Mouse (Mus musculus): ENCODE measurements around the gene Lrrc3c. TPM values are rescaled to one million over a fixed set of nuclear protein-coding genes. Genes with fewer than 3 reads are reported as not detected.

Lrrc3c gene
- polyA plus RNA-seq, 1 experiment from 2014 or later: not detected

DNA sequence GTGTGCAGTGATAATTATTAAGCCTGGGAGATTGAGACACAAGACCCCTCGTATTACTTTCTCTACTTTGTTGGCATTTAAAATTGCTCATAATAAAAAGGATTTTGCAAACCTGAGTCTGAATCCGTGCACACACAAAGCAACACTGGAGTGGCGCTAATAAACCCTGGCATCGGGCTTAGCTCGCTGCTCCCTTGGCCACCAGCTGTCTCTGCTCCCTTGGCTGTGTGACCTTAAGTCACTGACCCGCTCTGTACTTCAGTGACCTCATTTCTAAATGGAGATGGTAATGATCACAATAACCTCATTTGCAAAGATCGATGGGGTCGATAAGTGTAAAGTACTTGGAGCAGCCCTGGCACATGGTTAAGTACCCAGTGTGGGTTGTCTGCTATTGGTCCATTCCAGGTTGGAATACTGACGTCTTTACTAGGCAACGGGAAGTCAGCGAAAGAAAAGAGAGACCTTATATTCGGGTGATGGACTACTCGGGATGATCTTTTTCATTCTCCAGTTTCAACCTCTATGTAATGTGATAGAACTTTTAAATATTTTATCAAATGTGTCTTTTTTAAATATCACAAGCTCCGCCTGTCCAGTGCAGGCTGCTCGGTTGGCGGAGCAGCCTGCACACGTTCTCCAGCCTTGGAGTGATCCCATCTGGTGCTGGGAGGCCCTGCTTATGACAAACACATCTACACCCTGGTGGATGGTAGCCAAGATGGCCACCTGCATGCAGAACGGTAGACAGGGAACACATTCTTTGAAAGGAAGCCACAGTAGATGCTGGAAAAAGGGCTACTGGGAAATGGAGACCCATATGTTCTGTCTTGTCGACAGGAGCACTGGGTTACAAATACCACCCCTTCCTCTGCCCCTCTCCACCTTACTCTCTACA is 7.3 kb upstream of the Lrrc3c start:
- Histone ChIP-seq H3K36me3 (ENCODE audit: control insufficient read depth, insufficient read depth, low read length) (no peaks in the 10 kb centered on the region), H3K9ac (ENCODE audit: low read length) (no peak overlapping the region), H3K4me3 (ENCODE audit: low read length) (no peak overlapping the region), H3K27ac (ENCODE audit: low read length) (no peak overlapping the region), H3K4me1 (replicated peaks; ENCODE audit: control insufficient read depth, insufficient read depth, low read length) (peaks cover 27% of the 10 kb centered on the region), H3K9me3 (ENCODE audit: control insufficient read depth, low read length) (no peaks in the 10 kb centered on the region), H3K27me3 (ENCODE audit: control insufficient read depth, insufficient read depth, low read depth, low read length) (no peaks in the 10 kb centered on the region; the same call in 1 of the 2 replicates), H3K4me2 (ENCODE audit: low read depth, low read length) (no peak overlapping the region)
- 60% methylated on average over 19 of the region's 19 CpGs for WGBS
- ATAC-seq (ENCODE audit: low read depth): no peak

DNA sequence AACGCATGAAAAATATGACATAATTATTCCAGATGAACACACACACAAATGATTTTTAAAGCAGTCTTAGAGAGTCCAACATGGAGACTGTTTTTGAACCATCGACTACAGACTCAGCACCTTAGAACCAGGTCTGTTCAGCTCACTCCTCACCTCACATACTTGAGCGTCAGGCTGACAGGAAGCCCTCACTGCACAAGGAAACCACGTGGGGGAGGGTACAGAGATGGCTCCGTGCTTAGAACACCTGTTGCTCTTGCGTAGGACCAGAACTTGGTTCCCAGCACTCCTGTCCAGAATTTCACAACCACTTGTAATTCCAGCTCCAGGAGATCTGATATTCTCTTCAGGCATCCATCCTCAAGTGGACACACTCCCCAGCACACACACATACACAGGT is 3.1 kb upstream of the Lrrc3c start:
- Histone ChIP-seq H3K9me3 (ENCODE audit: control insufficient read depth, low read length) (no peaks in the 10 kb centered on the region), H3K36me3 (ENCODE audit: control insufficient read depth, insufficient read depth, low read length) (no peaks in the 10 kb centered on the region), H3K4me1 (replicated peaks; ENCODE audit: control insufficient read depth, insufficient read depth, low read length) (peaks cover 4% of the 10 kb centered on the region; the same call in 1 of the 2 replicates), H3K4me3 (ENCODE audit: low read length) (no peak overlapping the region), H3K9ac (ENCODE audit: low read length) (no peak overlapping the region), H3K4me2 (ENCODE audit: low read depth, low read length) (no peak overlapping the region), H3K27me3 (ENCODE audit: control insufficient read depth, insufficient read depth, low read depth, low read length) (peaks cover 13% of the 10 kb centered on the region), H3K27ac (ENCODE audit: low read length) (no peak overlapping the region)
- 65% methylated on average over 6 of the region's 6 CpGs for WGBS
- ATAC-seq (ENCODE audit: low read depth): no peak

DNA sequence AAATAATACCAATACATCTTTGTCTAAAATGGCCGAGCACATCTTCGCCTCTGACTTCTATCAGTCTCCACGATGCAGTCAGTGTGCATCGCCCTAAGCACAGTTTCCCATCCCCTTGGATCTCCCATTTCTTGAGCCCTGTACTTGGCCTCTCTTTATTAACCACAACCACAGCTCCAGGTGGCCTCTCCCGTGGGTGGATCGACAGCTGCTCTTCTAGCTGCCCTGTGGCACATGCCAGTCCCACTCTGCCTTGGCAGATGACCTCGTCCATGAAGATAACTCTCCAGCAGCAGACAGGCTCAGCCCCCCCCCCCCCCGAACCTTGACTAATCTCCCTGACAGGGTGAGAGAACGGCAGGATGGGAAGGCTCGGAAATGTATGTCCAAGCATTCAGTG is 2.6 kb upstream of the Lrrc3c start:
- Histone ChIP-seq H3K9ac (ENCODE audit: low read length) (no peak overlapping the region), H3K36me3 (ENCODE audit: control insufficient read depth, insufficient read depth, low read length) (no peaks in the 10 kb centered on the region), H3K4me2 (ENCODE audit: low read depth, low read length) (no peak overlapping the region), H3K27ac (ENCODE audit: low read length) (no peak overlapping the region), H3K9me3 (ENCODE audit: control insufficient read depth, low read length) (no peaks in the 10 kb centered on the region), H3K27me3 (ENCODE audit: control insufficient read depth, insufficient read depth, low read depth, low read length) (peaks cover 13% of the 10 kb centered on the region), H3K4me3 (ENCODE audit: low read length) (no peak overlapping the region), H3K4me1 (replicated peaks; ENCODE audit: control insufficient read depth, insufficient read depth, low read length) (peaks cover 4% of the 10 kb centered on the region; the same call in 1 of the 2 replicates)
- 68% methylated on average over 10 of the region's 10 CpGs for WGBS
- no peak for ATAC-seq (ENCODE audit: low read depth)

GRCm38 (mm10) chr11:98595955-98596354 is 2.1 kb upstream of the Lrrc3c start:
- no peak overlapping the region for H3K4me3 ChIP-seq (ENCODE audit: low read length)

GRCm38 (mm10) chr11:98597363-98597762 is 728 bp upstream of the Lrrc3c start:
- H3K4me3 ChIP-seq (ENCODE audit: low read length): no peak overlapping the region
- no peak overlapping the region for H3K27ac ChIP-seq (ENCODE audit: low read length)
- H3K9ac ChIP-seq (ENCODE audit: low read length): no peak overlapping the region
- H3K36me3 ChIP-seq (ENCODE audit: control insufficient read depth, insufficient read depth, low read length): no peaks in the 10 kb centered on the region
- H3K4me1 ChIP-seq (replicated peaks; ENCODE audit: control insufficient read depth, insufficient read depth, low read length): peaks cover 17% of the 10 kb centered on the region; the same call in 1 of the 2 replicates
- WGBS: 45% methylated on average over 6 of the region's 6 CpGs
- no peak overlapping the region for H3K4me2 ChIP-seq (ENCODE audit: low read depth, low read length)
- no peak; the same call in 1 of the 2 replicates for ATAC-seq (ENCODE audit: low read depth)
- H3K9me3 ChIP-seq (ENCODE audit: control insufficient read depth, low read length): no peaks in the 10 kb centered on the region
- H3K27me3 ChIP-seq (ENCODE audit: control insufficient read depth, insufficient read depth, low read depth, low read length): peaks cover 13% of the 10 kb centered on the region

More at GRCm38 (mm10) chr11:98595955-98596354, 2.1 kb upstream of the Lrrc3c start:
- H3K4me1 ChIP-seq (replicated peaks; ENCODE audit: control insufficient read depth, insufficient read depth, low read length): peaks cover 4% of the 10 kb centered on the region; the same call in 1 of the 2 replicates
- 61% methylated on average over 3 of the region's 3 CpGs for WGBS
- H3K27ac ChIP-seq (ENCODE audit: low read length): no peak overlapping the region
- no peak overlapping the region for H3K4me2 ChIP-seq (ENCODE audit: low read depth, low read length)
- peaks cover 13% of the 10 kb centered on the region for H3K27me3 ChIP-seq (ENCODE audit: control insufficient read depth, insufficient read depth, low read depth, low read length)
- ATAC-seq (ENCODE audit: low read depth): no peak
- no peaks in the 10 kb centered on the region for H3K36me3 ChIP-seq (ENCODE audit: control insufficient read depth, insufficient read depth, low read length)
- H3K9ac ChIP-seq (ENCODE audit: low read length): no peak overlapping the region
- no peaks in the 10 kb centered on the region for H3K9me3 ChIP-seq (ENCODE audit: control insufficient read depth, low read length)

- H3K9me3 ChIP-seq (ENCODE audit: control insufficient read depth, low read length): no peaks in the 10 kb centered on the region
- no peak for ATAC-seq (ENCODE audit: low read depth)
- H3K4me3 ChIP-seq (ENCODE audit: low read length): no peak overlapping the region
- H3K27ac ChIP-seq (ENCODE audit: low read length): no peak overlapping the region
- peaks cover 17% of the 10 kb centered on the region; the same call in 1 of the 2 replicates for H3K4me1 ChIP-seq (replicated peaks; ENCODE audit: control insufficient read depth, insufficient read depth, low read length)
- peaks cover 13% of the 10 kb centered on the region for H3K27me3 ChIP-seq (ENCODE audit: control insufficient read depth, insufficient read depth, low read depth, low read length)
- H3K9ac ChIP-seq (ENCODE audit: low read length): no peak overlapping the region
- H3K4me2 ChIP-seq (ENCODE audit: low read depth, low read length): peak overlapping the region; percentile 0; the same call in 1 of the 2 replicates
- H3K36me3 ChIP-seq (ENCODE audit: control insufficient read depth, insufficient read depth, low read length): no peaks in the 10 kb centered on the region
- 52% methylated on average over 18 of the region's 18 CpGs for WGBS
These were observed 780 bp downstream of the Lrrc3c start for GRCm38 (mm10) chr11:98598851-98599290.

- Histone ChIP-seq H3K27ac (ENCODE audit: low read length) (no peak overlapping the region), H3K4me1 (replicated peaks; ENCODE audit: control insufficient read depth, insufficient read depth, low read length) (peaks cover 17% of the 10 kb centered on the region; the same call in 1 of the 2 replicates), H3K27me3 (ENCODE audit: control insufficient read depth, insufficient read depth, low read depth, low read length) (peaks cover 13% of the 10 kb centered on the region), H3K4me3 (ENCODE audit: low read length) (no peak overlapping the region), H3K36me3 (ENCODE audit: control insufficient read depth, insufficient read depth, low read length) (no peaks in the 10 kb centered on the region), H3K4me2 (ENCODE audit: low read depth, low read length) (peak overlapping the region; percentile 0), H3K9ac (ENCODE audit: low read length) (no peak overlapping the region), H3K9me3 (ENCODE audit: control insufficient read depth, low read length) (no peaks in the 10 kb centered on the region)
- WGBS: 22% methylated on average over 18 of the region's 18 CpGs
- ATAC-seq (ENCODE audit: low read depth): no peak
These were observed 1.2 kb downstream of the Lrrc3c start for GRCm38 (mm10) chr11:98599291-98599690.

DNA sequence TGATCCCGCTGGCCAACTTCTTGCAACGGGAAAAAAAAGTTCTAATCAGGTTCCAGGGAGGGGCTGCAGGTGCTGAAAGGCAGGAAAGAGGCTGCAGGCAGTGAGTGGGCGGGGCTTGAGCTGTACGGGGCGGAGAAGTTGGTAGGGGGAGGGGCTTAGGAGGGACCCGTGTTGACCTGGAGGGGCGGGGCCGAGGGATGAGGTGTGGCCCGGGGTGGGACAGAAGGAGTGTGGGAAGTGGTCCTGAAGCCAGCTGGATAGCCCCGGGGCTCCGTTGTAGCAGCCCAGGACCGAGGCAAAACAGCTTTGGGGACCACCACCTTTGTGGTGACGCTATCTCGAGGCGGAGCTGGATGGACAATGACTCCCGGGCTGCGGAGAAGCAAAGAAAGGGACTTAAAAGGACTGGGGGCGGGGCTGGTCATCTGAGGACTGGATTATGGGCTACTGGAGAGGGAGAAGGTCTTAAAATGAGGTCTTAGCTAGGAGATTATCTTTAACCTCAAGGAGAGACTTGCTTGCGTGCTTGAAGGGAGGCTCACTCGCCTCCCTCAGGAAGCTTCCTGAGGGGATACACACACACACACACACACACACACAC is 4.1 kb downstream of the Lrrc3c start:
- Histone ChIP-seq H3K4me2 (ENCODE audit: low read depth, low read length) (peak overlapping the region; percentile 53), H3K9ac (ENCODE audit: low read length) (peak overlapping the region; percentile 49; the same call in 1 of the 2 replicates), H3K27me3 (ENCODE audit: control insufficient read depth, insufficient read depth, low read depth, low read length) (peaks cover 13% of the 10 kb centered on the region), H3K36me3 (ENCODE audit: control insufficient read depth, insufficient read depth, low read length) (no peaks in the 10 kb centered on the region), H3K4me1 (replicated peaks; ENCODE audit: control insufficient read depth, insufficient read depth, low read length) (peaks cover 17% of the 10 kb centered on the region; the same call in 1 of the 2 replicates), H3K4me3 (ENCODE audit: low read length) (peak overlapping the region; percentile 42), H3K27ac (ENCODE audit: low read length) (no peak overlapping the region), H3K9me3 (ENCODE audit: control insufficient read depth, low read length) (no peaks in the 10 kb centered on the region)
- ATAC-seq (ENCODE audit: low read depth): peak; percentile 68
- under 1% methylated on average over 20 of the region's 20 CpGs for WGBS

GRCm38 (mm10) chr11:98603953-98604352 is 5.9 kb downstream of the Lrrc3c start:
- H3K9ac ChIP-seq (ENCODE audit: low read length): no peak overlapping the region
- WGBS: 83% methylated on average over 2 of the region's 2 CpGs
- ATAC-seq (ENCODE audit: low read depth): no peak

More at GRCm38 (mm10) chr11:98603953-98604352, 5.9 kb downstream of the Lrrc3c start:
- Histone ChIP-seq H3K27me3 (ENCODE audit: control insufficient read depth, insufficient read depth, low read depth, low read length) (peaks cover 8% of the 10 kb centered on the region), H3K4me2 (ENCODE audit: low read depth, low read length) (no peak overlapping the region), H3K4me3 (ENCODE audit: low read length) (no peak overlapping the region), H3K36me3 (ENCODE audit: control insufficient read depth, insufficient read depth, low read length) (no peaks in the 10 kb centered on the region), H3K27ac (ENCODE audit: low read length) (no peak overlapping the region), H3K4me1 (replicated peaks; ENCODE audit: control insufficient read depth, insufficient read depth, low read length) (peaks cover 17% of the 10 kb centered on the region; the same call in 1 of the 2 replicates), H3K9me3 (ENCODE audit: control insufficient read depth, low read length) (no peaks in the 10 kb centered on the region)
